Mouse (Mus musculus): ENCODE data around the gene Tril. TPM values are rescaled to one million over a fixed set of nuclear protein-coding genes. Genes with fewer than 3 reads are reported as not detected.

The Tril gene
- polyA plus RNA-seq, 1 experiment from 2014 or later: 23.9 TPM

GRCm38 (mm10) chr6:53812242-53812641, 8.4 kb downstream of the Tril start:
- TF ChIP-seq EP300 (IDR thresholded peaks at IDR 0.05) (no peak), CTCF (IDR thresholded peaks at IDR 0.05) (peak; percentile 55)
- DNase-seq (ENCODE audit: low spot score): no peak
- Histone ChIP-seq H3K27ac (ENCODE audit: low read length) (no peak overlapping the region), H3K4me3 (ENCODE audit: low read depth, low read length) (no peak overlapping the region), H3K27me3 (replicated peaks; ENCODE audit: insufficient read depth, low read length) (peaks cover 2% of the 10 kb centered on the region; the same call in 1 of the 2 replicates), H3K9me3 (ENCODE audit: low read length) (no peaks in the 10 kb centered on the region), H3K9ac (replicated peaks; ENCODE audit: low read depth) (no peak overlapping the region), H3K4me1 (ENCODE audit: insufficient read depth, low read depth, low read length) (no peaks in the 10 kb centered on the region), H3K4me2 (replicated peaks; ENCODE audit: low read depth, low read length) (no peak overlapping the region), H3K36me3 (ENCODE audit: insufficient read depth, low read length) (no peaks in the 10 kb centered on the region)
- ATAC-seq: no peak
- 67% methylated on average over 3 of the region's 3 CpGs for WGBS

GRCm38 (mm10) chr6:53808801-53809200, 11.8 kb downstream of the Tril start:
- WGBS: 68% methylated on average over 9 of the region's 9 CpGs

GRCm38 (mm10) chr6:53807185-53807584, 13.4 kb downstream of the Tril start:
- H3K4me2 ChIP-seq (replicated peaks; ENCODE audit: low read depth, low read length): no peak overlapping the region
- H3K27ac ChIP-seq (ENCODE audit: low read length): no peak overlapping the region
- ATAC-seq (no peak), DNase-seq (ENCODE audit: low spot score) (no peak)
- H3K9ac ChIP-seq (replicated peaks; ENCODE audit: low read depth): no peak overlapping the region
- WGBS: 50% methylated on average over 3 of the region's 3 CpGs
- H3K9me3 ChIP-seq (ENCODE audit: low read length): no peaks in the 10 kb centered on the region
- peaks cover 1% of the 10 kb centered on the region; the same call in 1 of the 2 replicates for H3K4me1 ChIP-seq (ENCODE audit: insufficient read depth, low read depth, low read length)
- TF ChIP-seq EP300 (IDR thresholded peaks at IDR 0.05): no peak
- TF ChIP-seq CTCF (IDR thresholded peaks at IDR 0.05): no peak
- no peaks in the 10 kb centered on the region for H3K27me3 ChIP-seq (replicated peaks; ENCODE audit: insufficient read depth, low read length)
- no peaks in the 10 kb centered on the region for H3K36me3 ChIP-seq (ENCODE audit: insufficient read depth, low read length)
- no peak overlapping the region for H3K4me3 ChIP-seq (ENCODE audit: low read depth, low read length)

More at GRCm38 (mm10) chr6:53808801-53809200, 11.8 kb downstream of the Tril start:
- no peaks in the 10 kb centered on the region for H3K27me3 ChIP-seq (replicated peaks; ENCODE audit: insufficient read depth, low read length)
- H3K4me2 ChIP-seq (replicated peaks; ENCODE audit: low read depth, low read length): no peak overlapping the region
- H3K4me1 ChIP-seq (ENCODE audit: insufficient read depth, low read depth, low read length): no peaks in the 10 kb centered on the region
- TF ChIP-seq CTCF (IDR thresholded peaks at IDR 0.05) (no peak), EP300 (IDR thresholded peaks at IDR 0.05) (no peak)
- no peak overlapping the region for H3K4me3 ChIP-seq (ENCODE audit: low read depth, low read length)
- H3K9ac ChIP-seq (replicated peaks; ENCODE audit: low read depth): no peak overlapping the region
- ATAC-seq (peak; percentile 72), DNase-seq (ENCODE audit: low spot score) (peak; percentile 59)
- H3K9me3 ChIP-seq (ENCODE audit: low read length): no peaks in the 10 kb centered on the region
- H3K36me3 ChIP-seq (ENCODE audit: insufficient read depth, low read length): no peaks in the 10 kb centered on the region
- no peak overlapping the region for H3K27ac ChIP-seq (ENCODE audit: low read length)

- Histone ChIP-seq H3K4me1 (ENCODE audit: insufficient read depth, low read depth, low read length) (peaks cover 5% of the 10 kb centered on the region), H3K36me3 (ENCODE audit: insufficient read depth, low read length) (no peaks in the 10 kb centered on the region), H3K9me3 (ENCODE audit: low read length) (no peaks in the 10 kb centered on the region), H3K27me3 (replicated peaks; ENCODE audit: insufficient read depth, low read length) (no peaks in the 10 kb centered on the region), H3K4me2 (replicated peaks; ENCODE audit: low read depth, low read length) (no peak overlapping the region), H3K4me3 (ENCODE audit: low read depth, low read length) (no peak overlapping the region), H3K27ac (ENCODE audit: low read length) (no peak overlapping the region), H3K9ac (replicated peaks; ENCODE audit: low read depth) (no peak overlapping the region)
- peak; percentile 23; the same call in 1 of the 2 replicates for ATAC-seq
- 0 out of 2 replicates have a peak, but pooled peaks have one; percentile 10 for TF ChIP-seq EP300 (IDR thresholded peaks at IDR 0.05)
- no peak for TF ChIP-seq CTCF (IDR thresholded peaks at IDR 0.05)
- WGBS: 31% methylated on average over 8 of the region's 8 CpGs
- peak; percentile 39 for DNase-seq (ENCODE audit: low spot score)
Measured at GRCm38 (mm10) chr6:53806591-53807023, 14.0 kb downstream of the Tril start.

- H3K9ac ChIP-seq (replicated peaks; ENCODE audit: low read depth): no peak overlapping the region
- DNase-seq (ENCODE audit: low spot score) (no peak), ATAC-seq (no peak)
- H3K27ac ChIP-seq (ENCODE audit: low read length): no peak overlapping the region
- WGBS: 67% methylated on average over 5 of the region's 5 CpGs
- no peak overlapping the region for H3K4me3 ChIP-seq (ENCODE audit: low read depth, low read length)
- H3K27me3 ChIP-seq (replicated peaks; ENCODE audit: insufficient read depth, low read length): no peaks in the 10 kb centered on the region
- H3K4me2 ChIP-seq (replicated peaks; ENCODE audit: low read depth, low read length): no peak overlapping the region
- peaks cover 11% of the 10 kb centered on the region for H3K4me1 ChIP-seq (ENCODE audit: insufficient read depth, low read depth, low read length)
- H3K36me3 ChIP-seq (ENCODE audit: insufficient read depth, low read length): no peaks in the 10 kb centered on the region
- no peak for TF ChIP-seq EP300 (IDR thresholded peaks at IDR 0.05)
- no peak for TF ChIP-seq CTCF (IDR thresholded peaks at IDR 0.05)
- H3K9me3 ChIP-seq (ENCODE audit: low read length): no peaks in the 10 kb centered on the region
Measured at GRCm38 (mm10) chr6:53806021-53806420, 14.6 kb downstream of the Tril start.

- ATAC-seq: peak; percentile 9; the same call in 1 of the 2 replicates
- H3K9me3 ChIP-seq (ENCODE audit: low read length): no peaks in the 10 kb centered on the region
- no peak for TF ChIP-seq CTCF (IDR thresholded peaks at IDR 0.05)
- no peak for TF ChIP-seq EP300 (IDR thresholded peaks at IDR 0.05)
- H3K4me3 ChIP-seq (ENCODE audit: low read depth, low read length): no peak overlapping the region
- DNase-seq (ENCODE audit: low spot score): peak; percentile 36
- H3K36me3 ChIP-seq (ENCODE audit: insufficient read depth, low read length): no peaks in the 10 kb centered on the region
- H3K4me1 ChIP-seq (ENCODE audit: insufficient read depth, low read depth, low read length): peaks cover 11% of the 10 kb centered on the region
- 64% methylated on average over 6 of the region's 6 CpGs for WGBS
- H3K27ac ChIP-seq (ENCODE audit: low read length): no peak overlapping the region
- H3K27me3 ChIP-seq (replicated peaks; ENCODE audit: insufficient read depth, low read length): no peaks in the 10 kb centered on the region
- no peak overlapping the region for H3K4me2 ChIP-seq (replicated peaks; ENCODE audit: low read depth, low read length)
- no peak overlapping the region for H3K9ac ChIP-seq (replicated peaks; ENCODE audit: low read depth)
Measured at GRCm38 (mm10) chr6:53804145-53804544, 16.5 kb downstream of the Tril start.

GRCm38 (mm10) chr6:53803551-53803950, 17.1 kb downstream of the Tril start:
- TF ChIP-seq EP300 (IDR thresholded peaks at IDR 0.05) (no peak), CTCF (IDR thresholded peaks at IDR 0.05) (no peak)
- peaks cover 11% of the 10 kb centered on the region for H3K4me1 ChIP-seq (ENCODE audit: insufficient read depth, low read depth, low read length)
- H3K4me2 ChIP-seq (replicated peaks; ENCODE audit: low read depth, low read length): no peak overlapping the region
- DNase-seq (ENCODE audit: low spot score) (no peak), ATAC-seq (no peak)
- no peaks in the 10 kb centered on the region for H3K27me3 ChIP-seq (replicated peaks; ENCODE audit: insufficient read depth, low read length)
- no peak overlapping the region for H3K4me3 ChIP-seq (ENCODE audit: low read depth, low read length)
- no peak overlapping the region for H3K9ac ChIP-seq (replicated peaks; ENCODE audit: low read depth)
- no peaks in the 10 kb centered on the region for H3K36me3 ChIP-seq (ENCODE audit: insufficient read depth, low read length)
- H3K27ac ChIP-seq (ENCODE audit: low read length): no peak overlapping the region
- no peaks in the 10 kb centered on the region for H3K9me3 ChIP-seq (ENCODE audit: low read length)
- 93% methylated on average over 4 of the region's 4 CpGs for WGBS
